Mouse (Mus musculus) MEL-GATA-1-ER (cell line): ENCODE measurements at regions not wholly inside any gene's neighbourhood (a gene's known extent, or its start where the extent isn't known, plus 50 kb on each side); places are given as distances from the start of the nearest gene placed in this dataset.

Experiments used
- DNase-seq: peaks from one replicate; pipeline ENCODE4 v3.0.0-alpha.2; 2012; ENCODE audit warnings: low read depth; ENCODE audit errors: extremely low read depth

DNA sequence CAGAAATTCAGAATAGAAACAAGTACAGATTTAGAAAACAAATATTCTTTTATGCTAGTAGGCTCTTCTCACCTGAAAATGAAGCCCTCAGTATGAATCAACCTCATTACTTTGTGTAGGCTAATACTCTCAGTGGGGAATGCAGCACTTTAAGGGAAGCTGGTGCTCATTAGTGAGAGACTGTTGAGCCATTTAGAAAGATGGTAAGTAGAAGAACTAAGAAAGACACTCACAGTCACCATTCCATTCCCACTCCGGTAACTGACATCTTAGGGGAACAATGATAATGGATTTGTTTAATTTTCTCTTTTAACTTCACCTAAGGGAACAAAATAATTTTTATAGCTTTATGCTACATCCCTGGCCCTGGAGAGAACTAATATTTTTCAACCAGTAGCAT, 648.0 kb upstream of the Nova1 start:
- no peak for DNase-seq

DNA sequence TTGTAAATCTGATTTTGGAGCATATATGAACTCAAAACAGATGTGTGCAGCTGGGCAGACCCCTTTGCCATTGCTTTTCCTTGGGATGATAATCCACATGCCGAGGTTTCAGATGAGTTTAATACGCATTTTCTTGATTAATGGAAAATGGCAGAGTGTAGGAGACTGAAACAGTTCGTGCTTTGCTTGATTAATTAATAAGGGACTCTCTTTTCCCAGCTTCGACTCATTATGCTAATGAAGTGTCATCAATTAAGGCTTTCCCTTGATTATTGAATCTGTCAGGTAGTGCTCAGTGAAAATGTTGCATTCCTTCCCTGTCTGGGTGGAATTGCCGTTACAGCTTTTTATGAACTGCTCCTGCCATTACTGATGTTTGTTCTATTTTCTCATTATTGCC, 647.2 kb upstream of the Nova1 start:
- no peak for DNase-seq

DNA sequence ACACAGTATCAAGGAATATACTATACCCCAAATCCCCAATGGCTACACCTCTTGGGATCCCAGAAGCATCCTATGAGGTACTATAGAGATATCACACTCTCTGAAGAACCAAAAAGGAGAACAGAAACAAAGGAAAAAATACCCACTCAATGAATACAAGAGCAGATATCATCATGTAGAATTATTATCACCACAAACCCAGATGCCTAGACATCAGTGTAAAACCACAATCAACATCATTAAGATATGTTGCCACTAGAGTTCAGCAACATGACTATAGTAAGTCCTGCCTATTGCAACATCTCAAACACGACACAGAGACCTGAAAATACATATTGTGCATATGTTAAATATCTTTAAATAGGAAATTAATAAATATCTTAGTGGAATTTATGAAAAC, 612.9 kb upstream of the Nova1 start:
- DNase-seq = no peak

DNA sequence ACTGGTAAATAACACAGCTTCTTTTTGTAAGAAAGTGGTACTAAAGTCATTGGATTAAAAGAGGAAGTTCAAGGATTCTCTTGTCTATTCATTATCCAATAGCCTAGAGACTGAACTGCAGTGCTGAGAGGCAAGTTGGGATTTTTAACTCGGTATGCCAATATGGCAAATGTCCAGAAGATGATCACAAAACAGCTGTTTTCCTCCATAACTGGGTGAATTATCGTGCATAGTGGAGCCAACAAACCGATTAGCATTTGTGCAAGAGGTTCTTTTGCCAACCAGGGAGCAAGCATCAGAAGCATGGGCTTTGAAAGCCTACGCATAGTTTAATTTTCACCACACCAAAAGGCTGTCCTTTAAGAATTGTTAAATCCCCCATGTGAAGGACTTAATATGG, 593.5 kb upstream of the Nova1 start:
- no peak for DNase-seq

DNA sequence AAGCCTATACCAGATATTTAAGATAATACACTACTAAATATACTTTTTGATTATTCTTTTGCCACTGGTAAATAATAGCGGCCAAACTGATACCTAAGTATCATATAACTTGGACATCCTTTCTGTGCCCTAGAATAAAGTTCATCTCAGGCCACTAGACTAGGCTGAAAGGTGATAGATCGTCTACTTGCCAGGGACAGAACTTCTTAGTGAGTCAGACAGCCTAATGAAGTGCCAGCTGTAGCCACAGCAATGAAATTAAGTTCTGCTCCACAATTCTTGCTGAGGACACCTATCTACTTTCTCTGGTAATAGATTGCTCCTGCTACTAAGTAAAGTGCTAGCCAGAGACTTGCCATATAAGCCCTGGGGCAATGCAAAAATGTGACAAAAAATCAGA, 587.8 kb upstream of the Nova1 start:
- no peak for DNase-seq

DNA sequence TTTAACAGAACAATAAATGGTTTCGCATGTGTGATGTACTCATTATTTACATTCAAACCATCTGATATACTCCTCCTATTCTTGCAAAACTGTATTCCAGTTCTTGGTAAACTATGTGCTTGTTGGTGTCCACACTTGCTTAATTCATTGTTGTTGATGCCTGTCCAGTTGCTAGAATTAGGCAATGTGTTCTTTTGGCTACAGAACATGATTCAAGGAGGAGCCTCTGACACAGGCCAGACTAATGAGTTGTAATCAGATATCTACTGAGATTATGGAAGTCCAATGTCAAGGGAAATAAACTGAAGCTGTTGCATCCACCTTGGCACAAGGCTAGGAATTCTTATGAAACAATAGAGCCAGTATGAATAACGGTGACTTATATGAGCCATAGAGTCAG, 587.4 kb upstream of the Nova1 start:
- DNase-seq = no peak

DNA sequence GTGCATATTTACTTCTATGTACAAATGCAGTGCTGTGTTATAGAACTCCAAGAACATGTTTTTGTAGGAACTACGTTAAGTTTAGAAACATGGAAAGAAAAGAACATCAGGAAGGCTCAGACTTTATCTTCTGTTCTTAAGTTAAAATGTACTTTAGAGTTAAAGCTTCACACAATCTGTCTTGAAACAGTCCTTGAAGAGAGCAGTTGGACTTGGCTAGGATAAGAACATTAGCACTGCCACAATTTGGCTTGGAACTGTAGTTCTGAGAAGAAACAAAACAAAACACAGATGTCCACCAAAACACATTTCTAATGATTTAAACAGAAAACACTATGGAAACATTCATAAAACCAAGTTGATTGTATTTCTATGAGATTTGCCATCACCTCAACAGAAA, 564.5 kb upstream of the Nova1 start:
- DNase-seq = no peak

DNA sequence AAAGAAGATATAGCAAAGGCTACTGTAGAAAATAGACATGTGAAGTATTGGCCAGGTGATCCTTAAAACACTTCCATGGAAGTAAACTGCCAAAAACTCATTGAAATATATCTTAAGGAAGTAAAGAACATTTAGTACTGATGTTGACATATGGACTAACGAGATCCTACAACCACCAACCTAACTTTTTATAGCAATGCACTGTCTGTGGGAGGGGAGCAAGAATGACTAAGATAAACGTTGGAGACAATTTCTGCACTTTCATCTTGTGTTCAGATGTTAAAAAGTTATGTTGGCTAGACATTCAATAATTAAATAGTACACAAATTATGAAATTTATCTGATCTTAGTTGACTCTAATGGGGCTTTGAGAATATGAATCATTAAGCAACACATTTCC, 534.5 kb upstream of the Nova1 start:
- DNase-seq = no peak

DNA sequence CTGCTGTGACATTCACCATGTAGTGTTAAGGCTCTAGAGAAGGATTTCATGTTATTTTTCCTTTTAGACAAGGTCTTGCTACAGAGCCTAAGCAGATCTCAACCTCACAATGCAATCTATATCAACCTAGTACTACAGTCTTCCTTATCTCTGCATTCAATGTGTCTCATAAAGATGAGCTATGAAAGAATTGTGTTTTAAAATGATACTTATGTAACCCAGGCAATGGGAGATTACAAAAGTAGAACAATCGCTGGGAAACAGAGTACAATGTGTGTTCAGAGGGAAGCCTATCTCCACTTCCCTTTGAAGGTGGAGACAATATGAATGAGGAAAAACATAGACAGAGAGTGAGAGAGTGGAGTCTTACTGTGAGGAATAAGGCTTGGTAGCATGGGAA, 532.5 kb upstream of the Nova1 start:
- no peak for DNase-seq

DNA sequence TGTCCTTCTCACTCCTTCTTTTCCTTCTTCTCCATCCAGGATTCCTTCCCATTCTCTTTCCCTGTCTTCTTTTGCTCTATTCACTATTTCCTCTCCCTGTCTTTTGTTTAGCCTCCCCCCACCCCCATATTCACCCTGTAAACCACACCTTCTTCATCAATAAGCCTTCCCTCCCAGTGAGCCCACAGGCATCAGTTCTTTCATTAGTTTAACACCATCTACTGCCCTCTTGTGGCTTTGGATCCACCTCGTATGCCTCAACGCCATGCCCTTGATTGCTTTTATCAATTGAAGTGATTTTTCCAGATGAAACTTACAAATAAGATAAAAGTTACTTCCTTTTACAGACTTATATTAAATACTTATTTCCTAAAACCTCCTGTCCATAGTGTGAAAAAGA, 494.7 kb upstream of the Nova1 start:
- DNase-seq = no peak

DNA sequence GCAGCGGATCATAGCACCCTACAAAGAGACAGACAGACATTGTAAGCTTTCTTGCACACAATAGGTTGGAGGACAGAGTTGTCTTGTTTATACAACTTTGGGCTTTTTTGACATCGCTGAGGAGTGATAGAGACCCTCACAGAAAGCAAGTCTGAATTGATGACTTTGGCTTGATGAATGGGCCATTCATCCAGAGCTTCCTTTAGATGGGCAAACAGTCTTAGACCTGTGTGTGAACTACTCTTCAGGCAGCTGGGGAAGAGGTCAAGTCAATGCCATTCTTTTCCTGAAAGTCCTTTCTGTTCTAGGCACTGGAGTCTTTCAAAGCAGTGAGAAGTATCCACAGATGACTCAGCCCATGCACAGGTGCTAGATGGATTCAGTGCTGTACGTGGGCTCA, 457.2 kb upstream of the Nova1 start:
- no peak for DNase-seq

DNA sequence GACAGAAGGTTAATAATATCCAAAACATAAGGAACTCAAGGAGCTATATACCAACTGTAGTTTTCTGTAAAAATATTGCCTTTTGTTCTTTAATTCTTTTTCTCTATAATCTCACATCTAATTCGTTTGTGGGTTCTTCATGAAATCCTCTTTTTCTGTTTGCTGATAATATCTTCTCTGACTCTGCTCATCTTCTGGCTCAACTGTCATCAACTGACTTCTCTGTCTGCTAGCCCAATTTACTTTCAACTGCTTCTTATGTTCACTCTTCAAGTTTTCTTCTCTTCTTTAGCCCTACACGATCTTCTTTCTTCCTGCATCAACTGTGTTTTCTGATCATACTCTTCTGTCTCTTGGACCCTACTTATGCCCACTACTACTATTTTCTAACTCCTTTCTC, 453.6 kb upstream of the Nova1 start:
- DNase-seq = no peak

DNA sequence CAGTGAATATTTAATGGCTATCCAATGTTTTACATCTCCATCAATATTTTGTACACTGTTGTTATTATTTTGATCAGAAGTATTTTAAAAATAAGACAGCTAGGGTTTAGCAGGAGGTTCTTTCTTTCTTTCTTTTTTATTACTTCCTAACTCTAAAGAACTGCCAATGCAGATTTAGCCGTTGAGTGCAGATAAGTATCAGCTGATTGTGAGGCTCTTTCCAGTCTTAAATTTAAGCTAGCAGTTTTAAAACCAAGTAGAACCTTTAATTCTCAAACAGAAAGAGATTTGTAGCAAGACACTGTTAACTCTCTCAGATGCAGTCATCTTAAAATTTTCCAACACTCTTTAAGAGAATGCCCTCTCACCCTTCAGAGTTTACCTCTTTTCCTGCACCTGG, 445.4 kb upstream of the Nova1 start:
- no peak for DNase-seq

DNA sequence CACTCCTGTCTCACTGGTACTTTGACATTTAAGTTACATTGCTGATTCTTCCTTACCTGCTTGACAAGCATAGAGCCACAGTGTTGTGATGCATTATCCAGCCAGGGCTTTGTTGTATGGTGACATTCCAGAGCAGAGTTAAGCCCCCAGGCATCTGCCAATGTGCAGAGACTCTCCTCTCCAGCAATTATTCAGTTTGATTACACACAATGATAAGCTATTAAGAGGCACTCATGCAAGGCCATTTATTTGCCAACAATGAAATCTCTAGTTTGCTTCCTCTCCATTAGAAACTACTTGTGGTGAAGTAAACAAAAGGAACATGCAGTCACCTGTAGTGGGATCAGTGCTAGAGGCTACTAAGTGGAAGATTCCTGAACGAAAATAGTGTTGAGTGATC, 444.7 kb upstream of the Nova1 start:
- no peak for DNase-seq

DNA sequence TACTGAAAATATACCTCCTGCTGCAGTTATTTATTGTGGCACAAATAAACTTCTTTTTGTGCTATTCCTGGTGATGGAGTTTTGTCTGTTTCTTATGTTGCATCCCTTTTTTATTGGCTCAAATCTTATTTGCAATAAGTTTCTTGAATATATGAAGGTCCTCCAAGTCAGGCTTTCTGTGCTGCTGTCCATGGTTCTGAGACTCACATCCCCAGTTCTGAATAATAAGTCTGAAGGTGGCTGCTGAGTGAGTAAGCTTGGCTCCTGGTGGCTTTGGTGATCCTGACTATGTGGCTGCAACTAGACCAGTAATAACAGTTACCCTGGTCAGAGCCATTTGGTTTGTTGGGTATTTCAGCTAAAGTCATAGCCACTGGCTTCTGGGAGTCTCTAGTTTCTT, 433.6 kb upstream of the Nova1 start:
- peak; percentile 0 for DNase-seq

DNA sequence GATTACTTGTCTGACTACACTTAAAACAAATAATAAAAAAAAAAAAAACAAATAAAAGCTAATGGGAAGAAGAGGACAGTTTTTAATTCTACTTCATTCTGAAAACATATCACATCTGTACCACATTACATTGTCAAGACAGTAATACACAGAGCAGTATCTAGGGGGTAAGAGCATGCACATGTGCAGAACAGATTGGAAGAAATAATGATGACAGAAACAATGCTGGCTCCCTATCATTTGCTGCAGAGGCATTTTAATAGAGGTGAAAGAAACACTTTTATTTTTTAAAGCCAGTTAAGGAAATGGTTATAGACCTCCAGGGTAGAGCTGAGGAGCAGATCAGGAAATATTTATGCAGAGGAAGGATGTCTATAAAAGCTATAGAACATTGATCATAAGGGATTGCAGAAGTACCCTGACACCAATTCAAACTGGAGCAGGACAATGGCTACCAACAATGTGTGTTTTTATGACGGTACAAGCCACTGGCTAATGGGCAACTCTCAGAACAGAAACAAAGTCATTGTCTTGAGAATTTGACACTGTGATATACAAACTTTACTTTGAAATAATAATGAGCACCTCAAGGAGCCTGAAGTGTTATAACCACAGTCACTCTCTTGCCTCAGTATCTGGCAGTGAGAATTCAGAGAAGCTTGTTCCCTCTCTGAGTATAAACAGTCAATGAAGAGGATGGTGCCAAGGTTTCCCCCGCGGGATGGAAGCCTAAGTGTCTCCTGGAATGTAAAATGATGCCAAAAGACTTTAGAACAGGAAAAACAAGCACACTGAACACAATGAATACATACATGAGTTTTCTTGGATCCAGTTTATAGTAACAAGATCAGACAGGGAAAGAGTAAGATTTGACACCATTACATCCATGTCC, 425.1 kb upstream of the Nova1 start:
- no peak for DNase-seq

DNA sequence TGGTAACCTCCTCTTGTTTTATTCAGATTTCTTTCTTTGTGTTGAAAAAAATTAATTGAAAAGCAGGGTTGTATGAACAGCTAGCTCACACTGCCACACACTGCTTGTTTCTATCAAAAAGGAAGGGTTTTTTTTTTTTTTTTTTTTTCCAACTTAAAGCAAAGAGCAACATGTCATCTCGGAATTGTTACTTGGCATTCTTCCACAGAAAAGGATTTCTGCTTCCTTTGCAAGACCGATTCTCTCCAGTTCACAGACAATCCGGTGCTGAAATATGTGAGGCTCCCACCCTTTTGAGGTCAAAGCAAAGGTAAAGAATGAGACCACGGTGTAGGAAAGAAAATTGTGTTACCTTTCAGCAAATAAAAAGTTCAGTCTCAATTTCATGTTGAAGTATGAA, 401.3 kb upstream of the Nova1 start:
- DNase-seq = no peak

DNA sequence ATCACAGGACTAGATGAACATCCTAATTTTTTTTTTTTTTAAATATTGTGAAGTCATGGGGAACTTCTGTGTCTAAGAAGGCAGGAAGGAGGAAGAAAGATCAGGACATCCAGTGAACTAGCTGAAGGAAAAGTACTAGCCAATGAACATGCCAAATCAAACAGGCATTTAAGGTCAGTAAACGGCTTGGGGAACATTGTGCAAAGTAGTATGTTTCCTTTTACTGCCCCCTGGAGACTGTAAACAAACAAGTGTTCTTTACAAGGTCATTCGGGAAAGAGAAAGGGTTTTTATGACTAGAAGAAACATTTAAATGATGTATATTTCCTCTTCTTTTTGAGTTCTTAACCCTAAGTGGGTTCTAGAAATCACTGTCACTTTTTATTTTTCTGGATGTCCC, 400.6 kb upstream of the Nova1 start:
- no peak for DNase-seq

DNA sequence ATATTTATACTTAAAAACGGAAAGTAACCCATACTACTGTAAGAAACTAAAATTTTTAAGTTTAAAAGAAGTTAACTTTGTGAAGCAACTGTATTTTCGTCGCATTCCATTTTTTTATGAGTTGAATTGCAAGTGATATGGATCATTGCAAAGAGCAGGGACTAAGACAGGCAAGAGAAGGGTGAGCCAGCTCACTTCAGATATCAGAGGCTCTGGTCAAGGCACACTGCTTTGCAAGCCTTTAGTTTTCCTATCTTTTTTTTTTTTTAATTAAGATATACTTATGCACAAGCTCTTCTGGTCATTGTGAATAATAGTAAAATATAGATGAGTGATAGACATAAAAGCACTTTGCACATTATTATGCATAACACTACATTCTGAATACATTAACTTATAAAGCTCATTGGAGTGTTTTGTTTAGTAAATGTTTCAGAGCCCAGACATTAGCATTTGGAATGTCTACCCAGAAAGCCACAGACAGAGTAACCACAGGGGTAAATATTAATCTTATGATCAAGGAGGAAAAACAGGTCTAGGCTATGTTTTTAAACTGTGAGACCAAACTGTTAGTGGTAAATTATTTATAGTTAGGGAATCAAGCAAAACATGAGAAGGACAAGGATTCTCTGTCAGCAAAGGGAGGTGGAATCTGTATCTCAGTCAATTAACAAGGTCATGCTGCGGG, 392.8 kb upstream of the Nova1 start:
- DNase-seq = no peak

DNA sequence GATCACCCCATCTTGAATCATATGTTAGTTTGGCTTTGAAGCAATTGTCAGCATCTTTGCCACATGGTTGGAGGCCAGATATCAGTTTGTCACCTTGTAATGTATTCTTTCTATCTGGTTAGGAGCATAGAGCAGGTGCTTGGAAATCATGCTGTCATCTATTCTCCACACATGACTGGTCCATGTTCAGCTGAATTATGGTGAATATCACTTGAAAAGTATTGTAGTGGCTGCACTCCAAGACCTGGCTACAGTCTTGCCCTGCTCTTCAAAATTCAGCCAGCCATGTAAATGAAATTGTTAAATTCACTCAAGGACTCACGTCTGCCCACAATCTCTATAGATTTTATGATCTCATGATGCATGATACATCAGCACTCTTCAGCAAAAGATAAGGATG, 384.2 kb upstream of the Nova1 start:
- DNase-seq = no peak

DNA sequence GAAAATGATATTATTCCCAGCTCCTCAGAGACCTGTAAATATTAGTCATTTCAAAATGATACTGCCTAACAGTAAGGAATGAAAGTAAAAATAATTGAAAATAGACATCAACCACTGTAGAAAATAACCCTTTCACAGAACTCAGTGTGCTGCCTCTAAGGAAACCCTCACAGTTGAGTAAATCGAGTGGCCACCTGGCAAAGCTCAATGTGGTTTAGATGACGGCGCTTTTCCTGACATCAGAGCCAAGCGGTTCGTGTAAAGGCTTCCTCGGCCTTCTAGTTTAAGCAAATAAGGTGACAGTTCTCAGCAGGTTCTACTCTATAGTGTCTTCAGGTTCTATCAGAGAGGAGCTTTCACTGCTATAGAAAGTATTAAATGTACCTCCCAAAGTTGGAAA, 379.9 kb upstream of the Nova1 start:
- no peak for DNase-seq

DNA sequence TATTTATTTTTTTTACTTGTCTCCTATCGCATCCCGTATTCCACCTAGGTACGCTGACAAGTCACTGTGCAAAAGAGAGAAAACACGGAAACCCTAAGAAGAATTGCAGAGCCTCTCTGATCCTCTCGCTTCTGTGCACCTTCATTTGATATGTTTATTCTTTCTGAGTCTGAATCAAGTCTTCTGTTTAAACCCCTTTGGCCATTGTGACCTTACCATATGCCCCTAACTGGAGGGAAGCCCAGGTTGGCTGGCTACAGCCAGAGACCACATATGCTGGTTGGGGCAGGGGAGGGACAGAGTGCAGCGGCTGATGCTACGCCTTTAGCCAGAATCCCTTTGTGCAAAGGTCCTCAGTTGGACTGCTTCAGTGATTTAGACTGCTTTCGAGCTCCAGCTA, 346.0 kb upstream of the Nova1 start:
- no peak for DNase-seq

DNA sequence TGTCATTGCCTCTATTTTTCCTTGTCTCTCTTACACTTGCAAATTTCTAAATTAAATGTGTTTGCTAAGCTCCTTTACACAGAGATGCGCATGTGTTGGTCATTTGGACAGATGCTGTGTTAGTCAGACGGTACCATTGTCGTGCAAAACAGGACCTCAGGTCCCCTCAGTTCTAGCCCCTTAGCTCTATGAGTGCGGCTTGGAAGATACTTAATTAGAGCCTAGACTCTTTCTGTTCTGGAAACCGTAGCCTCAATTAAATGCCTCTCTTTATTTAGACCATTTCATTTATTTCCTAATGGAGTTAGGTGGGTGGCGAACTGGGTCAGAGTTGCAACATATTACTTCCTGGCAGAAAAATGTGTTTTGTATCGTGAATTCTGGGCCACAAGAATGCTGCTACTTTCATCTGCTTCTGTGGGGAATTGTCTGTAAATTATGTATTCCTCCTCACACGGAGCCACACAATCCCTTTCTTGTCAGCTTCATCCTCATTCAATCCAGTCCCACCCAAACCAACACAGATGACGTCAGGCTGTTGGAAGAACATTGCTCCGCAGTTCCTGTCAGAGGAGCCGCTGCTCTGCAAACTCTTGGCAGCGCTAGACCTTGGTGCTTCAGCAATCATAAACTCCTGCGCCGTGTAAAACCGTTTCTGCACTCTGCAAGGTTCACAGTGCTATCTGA, 345.4 kb upstream of the Nova1 start:
- no peak for DNase-seq
